Mouse (Mus musculus): ENCODE measurements around the gene Aste1. TPM values are rescaled to one million over a fixed set of nuclear protein-coding genes. Genes with fewer than 3 reads are reported as not detected.

The Aste1 gene
- polyA plus RNA-seq (2012; rRNA removed) (2.9 TPM in 2 replicates), polyA plus RNA-seq (2014; fragmentation: Nextera tagmentation; extraction: Ambion mirVana) (3.6 and 4.1 TPM in 2 replicates)

- Histone ChIP-seq H3K4me2 (ENCODE audit: low read depth) (peak within 1 kb of the TSS; percentile 86), H3K27me3 (ENCODE audit: control insufficient read depth, insufficient read depth, low read length) (no peaks in the 10 kb centered on the region), H3K27ac (peak within 1 kb of the TSS; percentile 80), H3K4me3 (ENCODE audit: insufficient read depth in 1 of 2, low read depth in 2 of 2, low read length in 2 of 2) (peak within 1 kb of the TSS; percentile 60 to 91), H3K4me1 (replicated peaks; ENCODE audit: control insufficient read depth in 2 of 2, insufficient read depth in 2 of 2, low read length in 1 of 2) (peaks cover 3 to 11% of the 10 kb centered on the region in 2 experiments; a peak in 3 of 4 replicates), H3K9ac (replicated peaks) (peak within 1 kb of the TSS; percentile 63), H3K36me3 (replicated peaks; ENCODE audit: control insufficient read depth, insufficient read depth, low read depth) (peaks cover 6% of the 10 kb centered on the region), H3K9me3 (ENCODE audit: control insufficient read depth, low read length) (no peaks in the 10 kb centered on the region)
- DNase-seq (ENCODE audit: low read depth in 3 of 3, low spot score in 3 of 3) (peak; percentile 89 to 92 (median 89)), ATAC-seq (ENCODE audit: insufficient read depth) (peak; percentile 99)
- WGBS (ENCODE audit: insufficient replicate concordance): under 1% methylated on average over 44 of the region's 44 CpGs
- TF ChIP-seq EP300 (IDR thresholded peaks at IDR 0.05; ENCODE audit: low read depth) (no peak), CTCF (IDR thresholded peaks at IDR 0.05; ENCODE audit: low read depth) (no peak)
Measured at GRCm38 (mm10) chr9:105395218-105395627, at the start of gene Aste1, which contains the start of gene Nek11. Aste1 (plus strand) TSS chr9:105395392. Nek11 (minus strand) TSS chr9:105395524.

- WGBS (ENCODE audit: insufficient replicate concordance): 55% methylated on average over 10 of the region's 10 CpGs
Measured at GRCm38 (mm10) chr9:105348242-105349031, 46.8 kb upstream of the Aste1 start.

GRCm38 (mm10) chr9:105349034-105349433, 46.2 kb upstream of the Aste1 start:
- no peak for TF ChIP-seq EP300 (IDR thresholded peaks at IDR 0.05; ENCODE audit: low read depth)
- no peak for TF ChIP-seq CTCF (IDR thresholded peaks at IDR 0.05; ENCODE audit: low read depth)
- no peaks in the 10 kb centered on the region for H3K4me1 ChIP-seq (replicated peaks; ENCODE audit: control insufficient read depth in 2 of 2, insufficient read depth in 2 of 2, low read length in 1 of 2)
- H3K27ac ChIP-seq: no peak overlapping the region
- H3K9me3 ChIP-seq (ENCODE audit: control insufficient read depth, low read length): no peaks in the 10 kb centered on the region
- H3K27me3 ChIP-seq (ENCODE audit: control insufficient read depth, insufficient read depth, low read length): no peaks in the 10 kb centered on the region
- ATAC-seq (ENCODE audit: insufficient read depth) (no peak), DNase-seq (ENCODE audit: low read depth in 3 of 3, low spot score in 3 of 3) (no peak)
- WGBS (ENCODE audit: insufficient replicate concordance): 53% methylated on average over 5 of the region's 5 CpGs
- no peaks in the 10 kb centered on the region for H3K36me3 ChIP-seq (replicated peaks; ENCODE audit: control insufficient read depth, insufficient read depth, low read depth)
- H3K9ac ChIP-seq (replicated peaks): no peak overlapping the region
- no peak overlapping the region for H3K4me2 ChIP-seq (ENCODE audit: low read depth)
- H3K4me3 ChIP-seq (ENCODE audit: insufficient read depth in 1 of 2, low read depth in 2 of 2, low read length in 2 of 2): no peak overlapping the region

More at GRCm38 (mm10) chr9:105348242-105349031, 46.8 kb upstream of the Aste1 start:
- H3K36me3 ChIP-seq (replicated peaks; ENCODE audit: control insufficient read depth, insufficient read depth, low read depth): no peaks in the 10 kb centered on the region
- H3K9me3 ChIP-seq (ENCODE audit: control insufficient read depth, low read length): no peaks in the 10 kb centered on the region
- H3K27me3 ChIP-seq (ENCODE audit: control insufficient read depth, insufficient read depth, low read length): no peaks in the 10 kb centered on the region
- ATAC-seq (ENCODE audit: insufficient read depth) (no peak), DNase-seq (ENCODE audit: low read depth in 3 of 3, low spot score in 3 of 3) (no peak)
- no peak overlapping the region for H3K9ac ChIP-seq (replicated peaks)
- no peak for TF ChIP-seq EP300 (IDR thresholded peaks at IDR 0.05; ENCODE audit: low read depth)
- H3K4me2 ChIP-seq (ENCODE audit: low read depth): no peak overlapping the region
- no peak overlapping the region for H3K27ac ChIP-seq
- no peaks in the 10 kb centered on the region for H3K4me1 ChIP-seq (replicated peaks; ENCODE audit: control insufficient read depth in 2 of 2, insufficient read depth in 2 of 2, low read length in 1 of 2)
- H3K4me3 ChIP-seq (ENCODE audit: insufficient read depth in 1 of 2, low read depth in 2 of 2, low read length in 2 of 2): no peak overlapping the region

GRCm38 (mm10) chr9:105362181-105362580, 33.0 kb upstream of the Aste1 start:
- H3K9me3 ChIP-seq (ENCODE audit: control insufficient read depth, low read length): no peaks in the 10 kb centered on the region
- DNase-seq (ENCODE audit: low read depth in 3 of 3, low spot score in 3 of 3): no peak
- H3K9ac ChIP-seq (replicated peaks): no peak overlapping the region
- H3K4me2 ChIP-seq (ENCODE audit: low read depth): no peak overlapping the region
- no peak for ATAC-seq (ENCODE audit: insufficient read depth)
- H3K4me1 ChIP-seq (replicated peaks; ENCODE audit: control insufficient read depth in 2 of 2, insufficient read depth in 2 of 2, low read length in 1 of 2): no peaks in the 10 kb centered on the region
- no peak overlapping the region for H3K27ac ChIP-seq
- H3K27me3 ChIP-seq (ENCODE audit: control insufficient read depth, insufficient read depth, low read length): no peaks in the 10 kb centered on the region
- 63% methylated on average over 2 of the region's 2 CpGs for WGBS (ENCODE audit: insufficient replicate concordance)
- H3K4me3 ChIP-seq (ENCODE audit: insufficient read depth in 1 of 2, low read depth in 2 of 2, low read length in 2 of 2): no peak overlapping the region
- H3K36me3 ChIP-seq (replicated peaks; ENCODE audit: control insufficient read depth, insufficient read depth, low read depth): no peaks in the 10 kb centered on the region
- no peak for TF ChIP-seq CTCF (IDR thresholded peaks at IDR 0.05; ENCODE audit: low read depth)
- no peak for TF ChIP-seq EP300 (IDR thresholded peaks at IDR 0.05; ENCODE audit: low read depth)

GRCm38 (mm10) chr9:105363520-105364231, 31.5 kb upstream of the Aste1 start:
- Histone ChIP-seq H3K4me1 (replicated peaks; ENCODE audit: control insufficient read depth in 2 of 2, insufficient read depth in 2 of 2, low read length in 1 of 2) (no peaks in the 10 kb centered on the region), H3K4me3 (ENCODE audit: insufficient read depth in 1 of 2, low read depth in 2 of 2, low read length in 2 of 2) (no peak overlapping the region), H3K27me3 (ENCODE audit: control insufficient read depth, insufficient read depth, low read length) (no peaks in the 10 kb centered on the region), H3K27ac (no peak overlapping the region), H3K36me3 (replicated peaks; ENCODE audit: control insufficient read depth, insufficient read depth, low read depth) (no peaks in the 10 kb centered on the region), H3K4me2 (ENCODE audit: low read depth) (no peak overlapping the region), H3K9me3 (ENCODE audit: control insufficient read depth, low read length) (no peaks in the 10 kb centered on the region), H3K9ac (replicated peaks) (no peak overlapping the region)
- ATAC-seq (ENCODE audit: insufficient read depth) (no peak), DNase-seq (ENCODE audit: low read depth in 3 of 3, low spot score in 3 of 3) (no peak)
- TF ChIP-seq CTCF (IDR thresholded peaks at IDR 0.05; ENCODE audit: low read depth) (no peak), EP300 (IDR thresholded peaks at IDR 0.05; ENCODE audit: low read depth) (no peak)
- WGBS (ENCODE audit: insufficient replicate concordance): 65% methylated on average over 5 of the region's 5 CpGs

Measured in liver, embryonic 14.5 days (tissue).